Mouse (Mus musculus) CH12.LX (cell line): Measurements from ENCODE around the gene Apeh. TPM values are rescaled to one million over a fixed set of nuclear protein-coding genes. Genes with fewer than 3 reads are reported as not detected.

Experiments
- DNase-seq: peaks from one replicate; pipeline ENCODE4 v3.0.0-alpha.2; 2013; ENCODE audit errors: extremely low read depth
- H3K27ac ChIP-seq: 2 replicates; pipeline ENCODE4 v1.5.1; 2012; ENCODE audit warnings: low read depth, mild to moderate bottlenecking, control low read depth, moderate library complexity; ENCODE audit not compliant: insufficient read depth
- H3K27me3 ChIP-seq: replicated peaks from 2 replicates; pipeline ENCODE3; 2012; ENCODE audit warnings: inconsistent platforms
- H3K36me3 ChIP-seq, 2 experiments: replicated peaks in 1 of 2; 2 replicates each; pipeline versions ENCODE3 to v1.6.1; 2012; ENCODE audit warnings: inconsistent platforms in 1 of 2, low read length in 1 of 2, mild to moderate bottlenecking in 1 of 2, mixed read lengths in 1 of 2, moderate library complexity in 1 of 2; ENCODE audit not compliant: control insufficient read depth in 1 of 2, insufficient read depth in 1 of 2
- H3K4me1 ChIP-seq, 2 experiments: 2 replicates each; pipeline ENCODE4 v1.6.1; 2012; ENCODE audit warnings: inconsistent platforms in 1 of 2, moderate library complexity in 1 of 2; ENCODE audit not compliant: insufficient read depth in 2 of 2, control insufficient read depth in 1 of 2
- H3K4me2 ChIP-seq: 2 replicates; pipeline ENCODE4 v1.6.1; 2012; ENCODE audit warnings: low read depth, mild to moderate bottlenecking, control low read depth; ENCODE audit not compliant: poor library complexity, insufficient read depth, severe bottlenecking
- H3K4me3 ChIP-seq, 3 experiments: fragments of 150-350 bp in 1 of 3; sonication (generic) in 1 of 3; replicated peaks in 1 of 3; 2 replicates each; pipeline versions ENCODE3 to v1.5.1; 2011 to 2012; ENCODE audit warnings: low read depth in 2 of 3, low read length in 2 of 3, mild to moderate bottlenecking in 2 of 3, moderate library complexity in 2 of 3, control low read depth in 1 of 3, improper control_type of control experiment in 1 of 3, inconsistent platforms in 1 of 3, mixed read lengths in 1 of 3; ENCODE audit not compliant: poor library complexity in 1 of 3
- H3K79me2 ChIP-seq: replicated peaks from 2 replicates; pipeline ENCODE4 v1.6.1; 2012; ENCODE audit warnings: mild to moderate bottlenecking, moderate library complexity; ENCODE audit not compliant: control insufficient read depth, poor library complexity, insufficient read depth, severe bottlenecking; ENCODE audit errors: extremely low read depth
- H3K9ac ChIP-seq: 2 replicates; pipeline ENCODE4 v1.6.1; 2012; ENCODE audit warnings: low read depth, mild to moderate bottlenecking, control low read depth, moderate library complexity; ENCODE audit not compliant: insufficient read depth
- H3K9me3 ChIP-seq: replicated peaks from 2 replicates; pipeline ENCODE3; 2012; ENCODE audit warnings: low read length, inconsistent platforms, mixed read lengths
- CHD2 ChIP-seq: IDR thresholded peaks from 2 replicates; pipeline ENCODE4 v1.6.1; 2011; ENCODE audit warnings: low read length, improper control_type of control experiment
- E2F4 ChIP-seq: IDR thresholded peaks from 2 replicates; pipeline ENCODE4 v1.6.1; 2011; ENCODE audit warnings: low read depth, low read length, improper control_type of control experiment; ENCODE audit not compliant: insufficient replicate concordance
- GABPA ChIP-seq: IDR thresholded peaks from 2 replicates; pipeline ENCODE4 v1.6.1; 2012; ENCODE audit warnings: low read depth, low read length, improper control_type of control experiment, inconsistent platforms; ENCODE audit not compliant: insufficient replicate concordance
- HCFC1 ChIP-seq: IDR thresholded peaks from 2 replicates; pipeline ENCODE4 v1.6.1; 2012; ENCODE audit warnings: low read depth, mild to moderate bottlenecking, inconsistent platforms, low read length, improper control_type of control experiment
- IRF4 ChIP-seq: IDR thresholded peaks from 2 replicates; pipeline ENCODE4 v1.6.1; 2014; ENCODE audit warnings: low read depth, mild to moderate bottlenecking, inconsistent platforms, low read length, improper control_type of control experiment
- JUN ChIP-seq: IDR thresholded peaks from 2 replicates; pipeline ENCODE4 v1.6.1; 2011; ENCODE audit warnings: low read depth, mild to moderate bottlenecking, low read length, improper control_type of control experiment, moderate library complexity; ENCODE audit not compliant: insufficient read depth
- JUND ChIP-seq: conservative IDR thresholded peaks from 2 replicates; pipeline ENCODE4 v1.6.1; 2011; ENCODE audit warnings: low read depth, low read length, improper control_type of control experiment
- KAT2A ChIP-seq: IDR thresholded peaks from 2 replicates; pipeline ENCODE4 v1.6.1; 2012; ENCODE audit warnings: low read length, improper control_type of control experiment, inconsistent platforms; ENCODE audit not compliant: insufficient replicate concordance
- MAFK ChIP-seq: IDR thresholded peaks from 2 replicates; pipeline ENCODE4 v1.6.1; 2011; ENCODE audit warnings: low read length, improper control_type of control experiment; ENCODE audit not compliant: insufficient replicate concordance
- MXI1 ChIP-seq: IDR thresholded peaks from 2 replicates; pipeline ENCODE4 v1.6.1; 2011; ENCODE audit warnings: mild to moderate bottlenecking, low read depth, low read length, improper control_type of control experiment
- MYC ChIP-seq: IDR thresholded peaks from 2 replicates; pipeline ENCODE4 v1.6.1; 2011; ENCODE audit warnings: low read depth, mild to moderate bottlenecking, improper control_type of control experiment, low read length
- NRF1 ChIP-seq: IDR thresholded peaks from 2 replicates; pipeline ENCODE4 v1.6.1; 2014; ENCODE audit warnings: low read depth, mild to moderate bottlenecking, inconsistent platforms, low read length, improper control_type of control experiment, moderate library complexity
- RAD21 ChIP-seq: IDR thresholded peaks from 2 replicates; pipeline ENCODE4 v1.6.1; 2011; ENCODE audit warnings: low read depth, mild to moderate bottlenecking, low read length, improper control_type of control experiment, moderate library complexity
- SIN3A ChIP-seq: IDR thresholded peaks from 2 replicates; pipeline ENCODE4 v1.6.1; 2012; ENCODE audit warnings: low read length, improper control_type of control experiment, inconsistent platforms
- TBP ChIP-seq: conservative IDR thresholded peaks from 2 replicates; pipeline ENCODE4 v1.6.1; 2011; ENCODE audit warnings: low read depth, low read length, improper control_type of control experiment
- TCF12 ChIP-seq: IDR thresholded peaks from 2 replicates; pipeline ENCODE4 v1.6.1; 2014; ENCODE audit warnings: low read depth, mild to moderate bottlenecking, inconsistent platforms, low read length, improper control_type of control experiment
- UBTF ChIP-seq: IDR thresholded peaks from 2 replicates; pipeline ENCODE4 v1.6.1; 2012; ENCODE audit warnings: low read depth, mild to moderate bottlenecking, inconsistent platforms, low read length, improper control_type of control experiment, moderate library complexity
- USF2 ChIP-seq: conservative IDR thresholded peaks from 2 replicates; pipeline ENCODE4 v1.6.1; 2011; ENCODE audit warnings: low read depth, low read length, improper control_type of control experiment
- ZKSCAN1 ChIP-seq: IDR thresholded peaks from 2 replicates; pipeline ENCODE4 v1.6.1; 2012; ENCODE audit warnings: low read depth, inconsistent platforms, low read length, improper control_type of control experiment, borderline replicate concordance
- dilution Hi-C: fragments of 300-500 bp; cut with MboI; formaldehyde crosslinking; loops from 2 replicates; pipeline ENCODE4 v1.14.3; 2020; ENCODE audit warnings: low sequenced_read_pairs; ENCODE audit not compliant: extremely low pct_unique_long_range_greater_than_20kb, extremely low pct_ligation_motif_present
- in situ Hi-C: fragments of 300-500 bp; cut with MboI; formaldehyde crosslinking; loops from 3 replicates; pipeline ENCODE4 v1.14.3; 2019; ENCODE audit warnings: low sequenced_read_pairs, low pct_ligation_motif_present, low pct_unique_long_range_greater_than_20kb, mixed read lengths
- polyA plus RNA-seq: library from polyadenylated mRNA; unstranded; fragments of >175 nt; gene quantifications from 2 replicates; pipeline ENCODE4 v1.2.1, GENCODE M21; 2012; ENCODE audit warnings: low read depth; ENCODE audit not compliant: insufficient read length
- total RNA-seq, 2 experiments: library from RNA; depleted of rRNA; stranded (reverse); fragments of 300-350 nt in 1 of 2; fragments of >200 nt in 1 of 2; gene quantifications; 2 replicates each; pipeline ENCODE4 v1.2.3; 2012 to 2014

Apeh gene
- total and polyA plus RNA-seq, 3 experiments = 36.2 to 69.5 (median 53.2) TPM

DNA sequence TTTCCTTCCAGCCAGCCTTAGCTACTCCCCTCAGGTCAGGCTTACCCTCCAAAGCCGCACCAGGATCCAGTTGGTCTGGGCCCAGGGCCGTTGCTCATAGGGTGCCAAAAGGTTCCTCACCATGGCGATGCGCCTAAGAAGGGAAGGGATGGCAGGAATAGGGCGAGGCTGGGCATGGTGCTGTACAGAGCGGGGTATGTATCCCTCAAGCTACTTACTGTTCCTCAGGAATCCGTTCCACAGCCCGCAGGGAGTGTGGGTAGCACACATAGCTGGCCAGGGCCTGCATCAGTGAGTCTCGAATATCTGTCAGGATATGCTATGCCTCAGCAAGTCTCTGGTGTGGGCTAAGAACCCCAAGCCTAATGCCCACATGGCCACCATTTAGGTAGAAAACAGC lies 36.1 kb downstream of the Apeh start:
- Histone ChIP-seq H3K27ac (no peak overlapping the region), H3K27me3 (no peaks in the 10 kb centered on the region), H3K36me3 (peaks cover 94 to 100% of the 10 kb centered on the region in 2 experiments), H3K79me2 (no peaks in the 10 kb centered on the region), H3K9me3 (no peaks in the 10 kb centered on the region), H3K9ac (no peak overlapping the region), H3K4me3 (no peak overlapping the region), H3K4me1 (peaks cover 0 to 1% of the 10 kb centered on the region in 2 experiments; a peak in 1 of 4 replicates), H3K4me2 (no peak overlapping the region)
- dilution Hi-C loops = no loop called here
- TF ChIP-seq MAFK = no peak
- TF ChIP-seq IRF4 = no peak
- no peak for TF ChIP-seq TBP
- TF ChIP-seq USF2 = no peak
- TF ChIP-seq E2F4 = no peak
- TF ChIP-seq CHD2 = no peak
- TF ChIP-seq TCF12 = no peak
- no peak for TF ChIP-seq JUN
- DNase-seq = no peak
- in situ Hi-C loops = loop anchor here (5.0 kb wide), 1 partner anchor 91 kb away; no protein-coding TSS in a partner anchor

DNA sequence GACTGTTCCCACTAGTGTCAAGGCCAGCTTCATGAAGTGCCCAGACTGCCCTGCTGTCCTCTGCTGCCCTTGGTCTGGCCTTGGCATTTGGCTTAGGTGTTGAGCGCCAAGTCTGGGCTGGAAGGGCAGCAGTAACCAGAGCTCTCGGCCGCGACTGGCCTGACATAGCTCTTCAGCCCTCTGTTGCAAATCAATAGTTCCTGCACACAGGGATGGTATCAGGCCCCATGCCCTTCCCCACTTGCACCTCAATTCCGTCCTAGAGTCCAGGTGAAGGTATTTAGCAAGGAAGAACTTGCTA lies 37.2 kb downstream of the Apeh start:
- Histone ChIP-seq H3K27ac (no peak overlapping the region), H3K79me2 (no peaks in the 10 kb centered on the region), H3K9ac (no peak overlapping the region), H3K4me3 (no peak overlapping the region), H3K4me1 (peaks cover 0 to 9% of the 10 kb centered on the region in 2 experiments; a peak in 2 of 4 replicates), H3K27me3 (no peaks in the 10 kb centered on the region), H3K9me3 (no peaks in the 10 kb centered on the region), H3K36me3 (peaks cover 88 to 98% of the 10 kb centered on the region in 2 experiments), H3K4me2 (no peak overlapping the region)
- dilution Hi-C loops (no loop called here), in situ Hi-C loops (loop anchor here (5.0 kb wide), 1 partner anchor 90 kb away; no protein-coding TSS in a partner anchor)
- no peak for DNase-seq
- TF ChIP-seq HCFC1 = no peak
- no peak for TF ChIP-seq UBTF

DNA sequence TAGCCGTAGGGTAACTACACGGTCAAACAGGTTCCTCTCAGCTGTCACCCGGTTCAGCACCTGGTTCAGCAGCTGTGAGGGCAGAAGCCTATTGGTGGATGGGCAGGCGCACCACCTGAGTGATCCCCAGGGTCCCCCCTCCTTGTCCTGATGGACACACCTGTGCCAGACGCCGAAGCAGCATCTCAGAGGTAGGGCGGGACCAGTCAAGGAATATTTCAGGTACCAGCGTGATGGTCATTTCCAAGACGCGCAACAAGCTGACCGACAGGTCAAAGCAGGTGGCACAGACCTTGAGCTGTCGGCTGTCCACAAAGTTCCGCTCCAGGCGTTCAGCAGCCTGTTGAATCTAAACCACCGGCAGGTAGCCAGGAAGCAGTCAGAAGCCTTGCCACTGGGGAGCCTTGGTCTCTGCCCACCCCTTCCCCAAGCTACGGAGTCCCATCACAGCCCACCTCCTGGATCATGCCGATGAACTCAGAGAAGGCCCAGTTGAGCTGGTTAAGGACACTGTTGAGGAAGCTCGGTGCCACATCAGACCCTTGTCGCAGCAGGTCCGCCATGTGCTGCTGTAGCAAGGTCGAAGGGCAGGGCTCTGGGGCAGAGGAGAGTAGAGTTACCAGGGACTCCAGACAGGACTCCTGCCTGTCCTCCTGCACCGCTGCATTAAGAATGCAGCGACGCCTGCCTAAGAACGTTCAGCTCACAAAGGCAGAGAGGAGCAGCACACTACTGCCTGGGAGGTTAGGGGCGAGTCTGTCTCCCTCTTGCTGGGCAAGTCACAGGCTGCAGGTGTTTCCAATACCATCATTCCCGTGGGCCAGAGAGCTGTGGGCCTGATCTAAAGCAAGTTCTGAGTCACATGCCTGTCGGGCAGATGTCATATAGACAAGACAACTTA lies 37.8 kb downstream of the Apeh start:
- dilution Hi-C loops = no loop called here
- Histone ChIP-seq H3K4me2 (no peak overlapping the region), H3K9ac (no peak overlapping the region), H3K9me3 (no peaks in the 10 kb centered on the region), H3K36me3 (peaks cover 88 to 98% of the 10 kb centered on the region in 2 experiments), H3K4me1 (peaks cover 0 to 13% of the 10 kb centered on the region in 2 experiments; a peak in 2 of 4 replicates), H3K4me3 (no peak overlapping the region), H3K27ac (no peak overlapping the region), H3K79me2 (no peaks in the 10 kb centered on the region), H3K27me3 (no peaks in the 10 kb centered on the region)
- in situ Hi-C loops = loop anchor here (5.0 kb wide), 1 partner anchor 89 kb away; no protein-coding TSS in a partner anchor
- TF ChIP-seq SIN3A (no peak), MXI1 (no peak), KAT2A (no peak), TBP (no peak), NRF1 (no peak), ZKSCAN1 (no peak), USF2 (no peak), TCF12 (no peak), MYC (no peak), GABPA (no peak), RAD21 (no peak), JUND (no peak)
- no peak for DNase-seq
